20 mouse cellular contexts compared by ENCODE assay signal in genomic region chr10:70180727-70181126, GRCm38 (mm10). TPM values are rescaled to one million over a fixed set of nuclear protein-coding genes. Genes with fewer than 3 reads are reported as not detected.
DNase-seq lines count a peak whose midpoint lies in the region; ATAC-seq and TF ChIP-seq lines count a peak whose summit lies in the region.
"Had no signal": no experiment of that assay in that cellular context is flagged by ENCODE, and none has a peak within 500 bp of the region (broad histone marks: within the 10 kb centered on the region; RNA-seq: fewer than 3 reads in every experiment).

No protein-coding gene starts in this region.

- peak overlapping the region; percentile 88 for H3K27ac ChIP-seq in kidney, adult 2 months (ENCODE audit: insufficient read depth, low read depth, low read length)
- no peak overlapping the region for H3K27ac ChIP-seq in thymus, adult 2 months (ENCODE audit: control insufficient read depth, insufficient read depth, low read length)
- H3K27ac ChIP-seq: forebrain, embryonic 13.5 days; midbrain, embryonic 15.5 days had no signal

- no peak for TF ChIP-seq POLR2A in kidney, adult 2 months (IDR thresholded peaks at IDR 0.05; ENCODE audit: low read depth, low read length)
- TF ChIP-seq POLR2A in thymus, adult 2 months (IDR thresholded peaks at IDR 0.05; ENCODE audit: control insufficient read depth, extremely low read depth, insufficient read depth, low read length, poor library complexity): no peak

- no peak for TF ChIP-seq CTCF in kidney, adult 2 months (conservative IDR thresholded peaks at IDR 0.05; ENCODE audit: insufficient read depth, insufficient read length, low read depth, low read length)
- TF ChIP-seq CTCF in thymus, adult 2 months (IDR thresholded peaks at IDR 0.05; ENCODE audit: borderline replicate concordance, control insufficient read depth, extremely low read depth, insufficient read depth, low read length, poor library complexity): no peak

- WGBS in kidney, adult 2 months: 64% methylated on average over 9 of the region's 9 CpGs
- WGBS in thymus, adult 2 months: 9% methylated on average over 9 of the region's 9 CpGs

- no peak for DNase-seq in kidney, adult 2 months
- DNase-seq in kidney, postnatal 4 days: no peak
- peak; percentile 43 for DNase-seq in thymus, postnatal 4 days
- no peak for DNase-seq in thymus, adult 2 months
- DNase-seq in layer of hippocampus, adult 8-10 months (ENCODE audit: low spot score in 2 of 2): no peak
- no peak for DNase-seq in ovary, adult 18-20 months (ENCODE audit: low spot score)
- DNase-seq in cerebellum, adult 9-10 months: no peak
- DNase-seq: cerebellum, postnatal 14 days; heart, postnatal 4 days; lung, adult 2 months; lung, postnatal 4 days; spleen, adult 18-20 months had no signal

- no peak overlapping the region for H3K4me3 ChIP-seq in kidney, adult 2 months (ENCODE audit: insufficient read depth, low read depth, low read length)
- H3K4me3 ChIP-seq in thymus, adult 2 months (ENCODE audit: control insufficient read depth, insufficient read depth, low read length): no peak overlapping the region
- H3K4me3 ChIP-seq: forebrain, embryonic 13.5 days; midbrain, embryonic 15.5 days had no signal

- H3K27me3 ChIP-seq in kidney, adult 2 months (replicated peaks; ENCODE audit: control insufficient read depth, insufficient read depth, low read length): no peaks in the 10 kb centered on the region
- H3K27me3 ChIP-seq in thymus, adult 2 months (ENCODE audit: control insufficient read depth, insufficient read depth, low read length): no peaks in the 10 kb centered on the region
- H3K27me3 ChIP-seq: forebrain, embryonic 13.5 days; midbrain, embryonic 15.5 days had no signal

- H3K4me1 ChIP-seq in kidney, adult 2 months (ENCODE audit: control insufficient read depth, insufficient read depth, low read length): peaks cover 18% of the 10 kb centered on the region
- H3K4me1 ChIP-seq in thymus, adult 2 months (replicated peaks; ENCODE audit: control insufficient read depth, insufficient read depth, low read length): peaks cover 15% of the 10 kb centered on the region

- peak; percentile 65 for ATAC-seq in megakaryocyte, adult 5-6 weeks (ENCODE audit: poor library complexity, severe bottlenecking)
- ATAC-seq: forebrain, embryonic 13.5 days; midbrain, embryonic 15.5 days had no signal

- peaks cover 2% of the 10 kb centered on the region; the same call in 1 of the 2 replicates for H3K36me3 ChIP-seq in kidney, adult 2 months (ENCODE audit: control insufficient read depth, insufficient read depth, low read length)
- H3K36me3 ChIP-seq in thymus, adult 2 months (ENCODE audit: control insufficient read depth, insufficient read depth, low read length): 0 out of 2 replicates have a peak, but pooled peaks cover 4% of the 10 kb centered on the region

RNA-seq across cellular contexts. Expression of gene Mrln, which starts 23.7 kb away (rescaled TPM):
- polyA plus RNA-seq in kidney, adult 2 months (2012; rRNA removed): 1.0 and 2.5 TPM in 2 replicates
- 0.58 and 0.89 TPM in 2 replicates for polyA plus RNA-seq in thymus, adult 2 months (2012; rRNA removed)
- total RNA-seq in megakaryocyte, adult 5-6 weeks (2015): not detected in 2 replicates
- not detected in 2 replicates for total RNA-seq in megakaryocyte, adult 5-6 weeks (2017)
- total RNA-seq in layer of hippocampus, adult 8-10 months (2022): not detected
- total RNA-seq: ES-E14; layer of hippocampus, postnatal 25 days; left cerebral cortex, postnatal 36 days; liver, adult 2 months had no signal
- polyA plus RNA-seq: forebrain, embryonic 13.5 days; large intestine, adult 2 months; liver, adult 2 months had no signal
